Mouse (Mus musculus): ENCODE results near the gene Ktn1. TPM values are rescaled to one million over a fixed set of nuclear protein-coding genes. Genes with fewer than 3 reads are reported as not detected.

Ktn1 gene
- 3.7 and 4.5 TPM in 2 replicates for polyA plus RNA-seq (2012; rRNA removed)

DNA sequence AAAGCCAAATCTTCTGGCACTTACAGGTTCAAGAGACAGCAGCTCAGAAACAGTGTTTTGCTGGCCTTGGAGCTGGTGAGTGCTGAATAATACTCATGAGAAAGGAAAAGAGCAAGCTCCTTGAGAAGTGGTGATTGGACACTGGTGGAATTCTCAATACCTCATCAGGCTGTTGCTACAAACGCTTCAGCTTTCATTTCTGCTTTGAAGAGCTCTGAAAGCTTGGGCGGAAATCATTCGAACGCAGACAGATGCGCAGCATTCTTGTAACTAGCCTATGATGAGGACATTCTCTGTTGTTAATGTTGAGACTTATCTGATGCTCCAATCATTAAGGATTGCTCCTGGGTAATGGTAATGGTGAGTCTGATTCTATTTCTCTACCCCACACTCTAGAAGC, at the start of gene Ktn1:
Gene Ktn1, plus strand, starts transcription at position 231 of the 400 bp plus-strand sequence.
- 45% methylated on average over 5 of the region's 5 CpGs for WGBS
- Histone ChIP-seq H3K27me3 (replicated peaks; ENCODE audit: control insufficient read depth, insufficient read depth, low read length) (no peaks in the 10 kb centered on the region), H3K4me1 (ENCODE audit: control insufficient read depth, insufficient read depth, low read length) (peaks cover 6% of the 10 kb centered on the region; the same call in 1 of the 2 replicates), H3K36me3 (ENCODE audit: control insufficient read depth, insufficient read depth, low read length) (no peaks in the 10 kb centered on the region), H3K27ac (ENCODE audit: insufficient read depth, low read depth, low read length) (peak within 1 kb of the TSS; percentile 84), H3K4me3 (ENCODE audit: insufficient read depth, low read depth, low read length) (peak within 1 kb of the TSS; percentile 84)
- TF ChIP-seq CTCF (conservative IDR thresholded peaks at IDR 0.05; ENCODE audit: insufficient read depth, insufficient read length, low read depth, low read length) (no peak), POLR2A (IDR thresholded peaks at IDR 0.05; ENCODE audit: low read depth, low read length) (no peak)
- DNase-seq, result no peak

DNA sequence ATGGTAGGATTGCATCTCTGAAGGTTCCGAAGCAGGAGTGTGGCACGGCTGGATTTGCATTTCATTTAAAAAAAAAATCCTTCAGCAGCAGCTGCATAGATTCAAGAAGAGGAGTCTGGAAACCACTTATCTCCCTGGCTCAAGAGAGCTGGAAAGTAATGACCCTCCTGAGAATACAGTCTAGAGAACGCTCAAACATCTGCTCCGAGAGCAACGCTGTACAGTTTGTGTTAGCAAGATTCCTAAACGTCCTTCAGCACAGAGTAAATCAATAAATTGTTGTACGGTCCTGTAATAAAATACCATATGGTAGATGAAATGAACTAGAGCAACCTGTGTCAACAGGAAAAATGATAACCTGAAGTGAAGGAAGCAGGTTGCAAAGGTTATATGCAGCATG, 35.0 kb upstream of the Ktn1 start:
- H3K36me3 ChIP-seq (ENCODE audit: control insufficient read depth, insufficient read depth, low read length), result no peaks in the 10 kb centered on the region
- no peak overlapping the region for H3K4me3 ChIP-seq (ENCODE audit: insufficient read depth, low read depth, low read length)
- H3K27ac ChIP-seq (ENCODE audit: insufficient read depth, low read depth, low read length), result no peak overlapping the region
- WGBS, result 68% methylated on average over 7 of the region's 7 CpGs
- no peaks in the 10 kb centered on the region for H3K27me3 ChIP-seq (replicated peaks; ENCODE audit: control insufficient read depth, insufficient read depth, low read length)
- no peaks in the 10 kb centered on the region for H3K4me1 ChIP-seq (ENCODE audit: control insufficient read depth, insufficient read depth, low read length)
- TF ChIP-seq POLR2A (IDR thresholded peaks at IDR 0.05; ENCODE audit: low read depth, low read length) (no peak), CTCF (conservative IDR thresholded peaks at IDR 0.05; ENCODE audit: insufficient read depth, insufficient read length, low read depth, low read length) (no peak)
- no peak for DNase-seq

DNA sequence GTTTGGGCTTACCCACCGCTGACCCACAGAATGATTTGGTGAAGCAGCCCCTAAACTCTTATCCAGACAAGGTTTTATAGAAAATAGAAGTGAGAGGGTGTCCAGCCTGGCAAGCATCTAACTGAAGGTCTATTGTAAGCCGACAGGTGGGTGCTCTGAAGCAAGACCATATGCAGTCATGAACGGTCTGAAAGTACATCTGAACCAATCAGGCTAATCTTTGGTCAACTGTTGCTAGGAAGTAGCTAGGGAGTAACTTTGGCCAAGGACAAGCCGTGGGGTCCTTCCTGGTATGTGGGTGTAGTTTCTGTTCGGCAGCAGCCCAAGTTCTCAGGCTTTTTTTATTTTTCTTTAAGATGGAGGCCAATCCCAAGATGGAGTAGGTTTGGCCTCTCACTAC, 29.4 kb upstream of the Ktn1 start:
- TF ChIP-seq CTCF (conservative IDR thresholded peaks at IDR 0.05; ENCODE audit: insufficient read depth, insufficient read length, low read depth, low read length) (no peak), POLR2A (IDR thresholded peaks at IDR 0.05; ENCODE audit: low read depth, low read length) (no peak)
- DNase-seq, result no peak
- Histone ChIP-seq H3K4me1 (ENCODE audit: control insufficient read depth, insufficient read depth, low read length) (no peaks in the 10 kb centered on the region), H3K4me3 (ENCODE audit: insufficient read depth, low read depth, low read length) (no peak overlapping the region), H3K27ac (ENCODE audit: insufficient read depth, low read depth, low read length) (no peak overlapping the region), H3K27me3 (replicated peaks; ENCODE audit: control insufficient read depth, insufficient read depth, low read length) (no peaks in the 10 kb centered on the region), H3K36me3 (ENCODE audit: control insufficient read depth, insufficient read depth, low read length) (no peaks in the 10 kb centered on the region)
- WGBS, result 49% methylated on average over 5 of the region's 5 CpGs

DNA sequence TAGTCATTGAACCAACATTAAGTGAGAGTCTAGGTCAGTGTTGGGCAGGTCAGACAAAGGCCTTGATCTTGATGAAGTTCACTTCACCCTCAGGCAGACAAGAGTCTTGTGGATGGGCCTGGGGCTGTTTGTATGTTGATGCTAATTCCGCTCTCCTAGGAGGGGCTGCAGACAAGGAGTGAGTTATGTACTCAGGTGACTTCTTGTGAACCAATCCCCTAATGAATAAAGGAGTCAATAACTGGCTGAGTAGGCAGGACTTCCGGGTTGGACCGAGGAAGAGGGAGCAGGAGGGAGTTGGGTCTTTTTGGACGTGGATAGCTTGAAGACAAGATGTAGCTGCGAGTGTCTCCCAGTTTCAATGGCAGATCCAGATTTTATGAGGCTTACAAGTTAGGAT, 26.3 kb upstream of the Ktn1 start:
- Histone ChIP-seq H3K4me1 (ENCODE audit: control insufficient read depth, insufficient read depth, low read length) (no peaks in the 10 kb centered on the region), H3K36me3 (ENCODE audit: control insufficient read depth, insufficient read depth, low read length) (no peaks in the 10 kb centered on the region), H3K27ac (ENCODE audit: insufficient read depth, low read depth, low read length) (no peak overlapping the region), H3K27me3 (replicated peaks; ENCODE audit: control insufficient read depth, insufficient read depth, low read length) (no peaks in the 10 kb centered on the region), H3K4me3 (ENCODE audit: insufficient read depth, low read depth, low read length) (no peak overlapping the region)
- WGBS, result 84% methylated on average over 5 of the region's 5 CpGs
- TF ChIP-seq CTCF (conservative IDR thresholded peaks at IDR 0.05; ENCODE audit: insufficient read depth, insufficient read length, low read depth, low read length) (no peak), POLR2A (IDR thresholded peaks at IDR 0.05; ENCODE audit: low read depth, low read length) (no peak)
- no peak for DNase-seq

DNA sequence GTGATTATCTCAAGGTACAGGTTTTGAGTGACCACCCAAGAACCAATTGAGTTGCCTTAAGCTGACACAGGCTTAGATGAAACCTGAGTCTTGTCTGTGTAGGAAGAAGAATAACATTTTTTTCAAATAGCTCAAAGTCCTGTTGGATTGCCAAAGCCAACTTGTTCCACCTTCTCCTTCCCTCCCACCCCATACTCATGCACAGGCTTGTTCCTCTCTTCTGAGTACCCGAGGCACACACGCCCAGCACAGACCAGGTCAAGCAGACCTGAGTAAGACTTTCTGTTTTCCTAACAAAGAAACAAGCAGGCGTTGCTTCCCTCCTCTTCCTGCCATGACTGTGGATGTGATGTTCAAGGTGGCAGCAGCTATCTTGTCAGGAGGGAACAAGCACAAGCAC, 23.4 kb upstream of the Ktn1 start:
- H3K4me3 ChIP-seq (ENCODE audit: insufficient read depth, low read depth, low read length), result no peak overlapping the region
- no peaks in the 10 kb centered on the region for H3K27me3 ChIP-seq (replicated peaks; ENCODE audit: control insufficient read depth, insufficient read depth, low read length)
- H3K4me1 ChIP-seq (ENCODE audit: control insufficient read depth, insufficient read depth, low read length), result no peaks in the 10 kb centered on the region
- DNase-seq, result no peak
- H3K27ac ChIP-seq (ENCODE audit: insufficient read depth, low read depth, low read length), result no peak overlapping the region
- no peak for TF ChIP-seq CTCF (conservative IDR thresholded peaks at IDR 0.05; ENCODE audit: insufficient read depth, insufficient read length, low read depth, low read length)
- TF ChIP-seq POLR2A (IDR thresholded peaks at IDR 0.05; ENCODE audit: low read depth, low read length), result no peak
- 48% methylated on average over 3 of the region's 3 CpGs for WGBS
- no peaks in the 10 kb centered on the region for H3K36me3 ChIP-seq (ENCODE audit: control insufficient read depth, insufficient read depth, low read length)

DNA sequence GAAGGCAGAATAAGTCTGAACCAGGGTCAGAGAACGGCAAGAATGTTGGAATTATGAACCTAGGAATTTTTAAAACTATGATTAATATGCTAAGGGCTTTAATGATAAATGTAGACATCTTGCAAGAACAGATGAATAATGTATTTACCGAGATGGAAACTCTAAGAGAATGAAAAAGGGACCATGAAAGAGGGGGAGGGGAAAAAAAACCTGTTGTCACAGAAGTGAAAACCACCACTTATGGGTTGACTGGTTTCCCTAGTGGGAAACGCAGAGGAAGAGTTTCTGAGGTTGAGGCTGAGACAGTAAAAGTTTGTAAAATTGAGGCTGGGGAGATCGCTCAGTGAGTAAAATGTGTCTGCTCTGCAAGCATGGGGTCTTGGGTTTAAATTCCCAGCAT, 22.1 kb upstream of the Ktn1 start:
- no peak for DNase-seq
- Histone ChIP-seq H3K4me1 (ENCODE audit: control insufficient read depth, insufficient read depth, low read length) (no peaks in the 10 kb centered on the region), H3K27me3 (replicated peaks; ENCODE audit: control insufficient read depth, insufficient read depth, low read length) (no peaks in the 10 kb centered on the region), H3K36me3 (ENCODE audit: control insufficient read depth, insufficient read depth, low read length) (no peaks in the 10 kb centered on the region), H3K4me3 (ENCODE audit: insufficient read depth, low read depth, low read length) (no peak overlapping the region), H3K27ac (ENCODE audit: insufficient read depth, low read depth, low read length) (no peak overlapping the region)
- WGBS, result 76% methylated on average over 4 of the region's 4 CpGs
- TF ChIP-seq CTCF (conservative IDR thresholded peaks at IDR 0.05; ENCODE audit: insufficient read depth, insufficient read length, low read depth, low read length), result no peak
- TF ChIP-seq POLR2A (IDR thresholded peaks at IDR 0.05; ENCODE audit: low read depth, low read length), result no peak

DNA sequence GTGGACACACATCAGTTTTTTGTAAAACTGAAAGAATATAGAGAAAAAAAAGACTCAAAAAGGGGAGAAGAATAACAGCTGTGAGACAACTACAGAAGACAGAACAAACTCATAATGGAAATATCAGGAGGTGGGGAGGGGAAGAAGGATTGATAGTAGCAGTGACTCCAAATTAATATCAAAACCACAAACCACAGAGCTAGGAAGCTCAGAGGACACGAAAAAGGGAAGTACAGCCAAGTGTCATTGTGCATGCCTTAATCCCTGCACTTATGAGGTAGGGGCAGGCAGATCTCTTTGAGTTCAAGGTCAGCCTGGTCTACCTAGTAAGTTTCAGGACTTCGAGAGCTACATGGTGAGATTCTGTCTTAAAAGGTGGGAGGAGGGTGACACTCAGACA, 21.4 kb upstream of the Ktn1 start:
- DNase-seq, result no peak
- TF ChIP-seq POLR2A (IDR thresholded peaks at IDR 0.05; ENCODE audit: low read depth, low read length) (no peak), CTCF (conservative IDR thresholded peaks at IDR 0.05; ENCODE audit: insufficient read depth, insufficient read length, low read depth, low read length) (no peak)
- no peak overlapping the region for H3K4me3 ChIP-seq (ENCODE audit: insufficient read depth, low read depth, low read length)
- 69% methylated on average over 2 of the region's 2 CpGs for WGBS
- no peak overlapping the region for H3K27ac ChIP-seq (ENCODE audit: insufficient read depth, low read depth, low read length)
- H3K4me1 ChIP-seq (ENCODE audit: control insufficient read depth, insufficient read depth, low read length), result no peaks in the 10 kb centered on the region
- H3K27me3 ChIP-seq (replicated peaks; ENCODE audit: control insufficient read depth, insufficient read depth, low read length), result no peaks in the 10 kb centered on the region
- no peaks in the 10 kb centered on the region for H3K36me3 ChIP-seq (ENCODE audit: control insufficient read depth, insufficient read depth, low read length)

DNA sequence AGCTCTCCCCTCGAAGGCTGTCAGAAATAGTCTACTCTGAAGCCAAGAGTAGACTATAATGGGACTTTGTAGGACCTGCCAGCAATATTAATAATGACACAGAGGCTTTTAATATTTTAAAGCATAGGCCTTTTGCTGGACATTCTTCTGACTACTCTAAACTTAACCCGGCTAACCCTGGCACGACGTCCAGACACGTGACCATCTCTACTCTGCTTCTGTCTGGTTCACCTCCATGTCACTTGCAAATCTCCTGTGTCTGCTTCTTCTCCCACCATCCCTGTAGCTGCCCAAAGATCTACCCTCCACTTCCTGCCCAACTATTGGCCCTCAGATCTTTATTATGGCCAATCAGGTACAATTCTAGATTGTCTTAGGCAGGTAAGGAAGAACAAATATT, 20.9 kb upstream of the Ktn1 start:
- WGBS, result 88% methylated on average over 5 of the region's 5 CpGs
- Histone ChIP-seq H3K27ac (ENCODE audit: insufficient read depth, low read depth, low read length) (no peak overlapping the region), H3K36me3 (ENCODE audit: control insufficient read depth, insufficient read depth, low read length) (no peaks in the 10 kb centered on the region), H3K27me3 (replicated peaks; ENCODE audit: control insufficient read depth, insufficient read depth, low read length) (no peaks in the 10 kb centered on the region), H3K4me3 (ENCODE audit: insufficient read depth, low read depth, low read length) (no peak overlapping the region), H3K4me1 (ENCODE audit: control insufficient read depth, insufficient read depth, low read length) (no peaks in the 10 kb centered on the region)
- no peak for DNase-seq
- TF ChIP-seq CTCF (conservative IDR thresholded peaks at IDR 0.05; ENCODE audit: insufficient read depth, insufficient read length, low read depth, low read length) (no peak), POLR2A (IDR thresholded peaks at IDR 0.05; ENCODE audit: low read depth, low read length) (no peak)

Data from kidney, adult 2 months (tissue).